Mouse (Mus musculus) cortical plate, adult 2 months (tissue): Measurements from ENCODE around the gene Cldn1. TPM values are rescaled to one million over a fixed set of nuclear protein-coding genes. Genes with fewer than 3 reads are reported as not detected.

Source experiments
- H3K27ac ChIP-seq: fragments of 200-500 bp; 2 replicates; pipeline ENCODE4 v1.5.1; 2012; ENCODE audit warnings: low read length, control low read depth, inconsistent platforms; ENCODE audit not compliant: insufficient read depth
- H3K4me1 ChIP-seq: fragments of 200-500 bp; 2 replicates; pipeline ENCODE4 v1.6.1; 2011; ENCODE audit warnings: low read length; ENCODE audit not compliant: control insufficient read depth, insufficient read depth
- H3K4me3 ChIP-seq: fragments of 200-500 bp; 2 replicates; pipeline ENCODE4 v1.5.1; 2011; ENCODE audit warnings: mild to moderate bottlenecking, low read length, control low read depth; ENCODE audit not compliant: insufficient read depth
- CTCF ChIP-seq: fragments of 200-500 bp; IDR thresholded peaks from 2 replicates; pipeline ENCODE4 v1.5.1; 2011; ENCODE audit warnings: mild to moderate bottlenecking, control low read depth, low read length; ENCODE audit not compliant: insufficient read depth; ENCODE audit errors: extremely low read depth
- POLR2A ChIP-seq: fragments of 200-500 bp; IDR thresholded peaks from 2 replicates; pipeline ENCODE4 v1.6.1; 2011; ENCODE audit warnings: mild to moderate bottlenecking, low read length, control low read depth; ENCODE audit not compliant: insufficient read depth; ENCODE audit errors: extremely low read depth
- polyA plus RNA-seq: library from polyadenylated mRNA; depleted of rRNA; stranded (reverse); fragments of >200 nt; gene quantifications from 2 replicates; pipeline ENCODE4 v1.2.3, GENCODE M21; 2012; rRNA removed

Cldn1 gene
- polyA plus RNA-seq, 1 experiment, result 1.4 TPM

- Histone ChIP-seq H3K4me3 (no peak overlapping the region), H3K4me1 (no peaks in the 10 kb centered on the region), H3K27ac (no peak overlapping the region)
- TF ChIP-seq POLR2A (no peak), CTCF (no peak)
These were observed 56.8 kb downstream of the Cldn1 start for GRCm38 (mm10) chr16:26314815-26315214.

- TF ChIP-seq CTCF, result no peak
- TF ChIP-seq POLR2A, result no peak
- no peak overlapping the region for H3K4me3 ChIP-seq
- no peaks in the 10 kb centered on the region for H3K4me1 ChIP-seq
- H3K27ac ChIP-seq, result no peak overlapping the region
These were observed 62.2 kb downstream of the Cldn1 start for GRCm38 (mm10) chr16:26309402-26309801.

Other genes starting within 250 kb of the Cldn1 start
- gene Cldn16, start 91.3 kb upstream of the Cldn1 start, polyA plus RNA-seq, result not detected in 2 replicates
- gene Tmem207, start 154.9 kb upstream of the Cldn1 start, polyA plus RNA-seq, result not detected in 2 replicates
- 28.0 and 29.2 TPM in 2 replicates for gene Il1rap, start 209.9 kb upstream of the Cldn1 start, polyA plus RNA-seq